Mouse (Mus musculus) embryo, embryonic 10 days (tissue): ENCODE results near the gene Spryd3.
"Not testable (repeated sequence)": the region's sequence is repeated elsewhere in the genome, so short reads cannot be mapped to it uniquely, and the experiment has no call there.

Experiments used
- DNase-seq: peaks from one replicate; pipeline ENCODE4 v3.0.0-alpha.2; 2015; ENCODE audit warnings: low spot score

Gene Spryd3

GRCm38 (mm10) chr15:102136129-102136758, at the start of gene Spryd3:
Spryd3 (minus strand) TSS chr15:102136234.
- peak; percentile 97 for DNase-seq

- no peak for DNase-seq
Measured at GRCm38 (mm10) chr15:102183076-102183475, 47.0 kb upstream of the Spryd3 start.

- no peak for DNase-seq
Measured at GRCm38 (mm10) chr15:102179924-102180323, 43.9 kb upstream of the Spryd3 start.

GRCm38 (mm10) chr15:102179106-102179505, 43.1 kb upstream of the Spryd3 start:
- no peak for DNase-seq

GRCm38 (mm10) chr15:102178279-102178678, 42.2 kb upstream of the Spryd3 start:
- DNase-seq: peak; percentile 73

GRCm38 (mm10) chr15:102177417-102177816, 41.4 kb upstream of the Spryd3 start:
- no peak for DNase-seq

GRCm38 (mm10) chr15:102176571-102177316, 40.7 kb upstream of the Spryd3 start:
- DNase-seq: no peak

- DNase-seq: no peak
Measured at GRCm38 (mm10) chr15:102175736-102176319, 39.8 kb upstream of the Spryd3 start.

GRCm38 (mm10) chr15:102173581-102173980, 37.5 kb upstream of the Spryd3 start:
- DNase-seq: no peak

GRCm38 (mm10) chr15:102169064-102169463, 33.0 kb upstream of the Spryd3 start:
- DNase-seq: no peak

- DNase-seq: peak; percentile 53
Measured at GRCm38 (mm10) chr15:102167620-102168021, 31.6 kb upstream of the Spryd3 start.

- no peak for DNase-seq
Measured at GRCm38 (mm10) chr15:102165468-102166100, 29.6 kb upstream of the Spryd3 start.

- DNase-seq: no peak
Measured at GRCm38 (mm10) chr15:102163900-102164693, 28.1 kb upstream of the Spryd3 start.

- no peak for DNase-seq
Measured at GRCm38 (mm10) chr15:102160415-102161060, 24.5 kb upstream of the Spryd3 start.

- peak; percentile 60 for DNase-seq
Measured at GRCm38 (mm10) chr15:102156836-102157235, 20.8 kb upstream of the Spryd3 start.

GRCm38 (mm10) chr15:102155006-102155405, 19.0 kb upstream of the Spryd3 start:
- DNase-seq: not testable (repeated sequence)

- DNase-seq: peak; percentile 81
Measured at GRCm38 (mm10) chr15:102152646-102153045, 16.6 kb upstream of the Spryd3 start.

GRCm38 (mm10) chr15:102150301-102151135, 14.5 kb upstream of the Spryd3 start, which contains the start of gene Soat2:
Soat2 (plus strand) TSS chr15:102150526.
- DNase-seq: no peak

- DNase-seq: no peak
Measured at GRCm38 (mm10) chr15:102149561-102149960, 13.5 kb upstream of the Spryd3 start.

- no peak for DNase-seq
Measured at GRCm38 (mm10) chr15:102147674-102148402, 11.8 kb upstream of the Spryd3 start.
